Mouse (Mus musculus) olfactory bulb, adult 2 months (tissue): ENCODE results near the gene S100a4.

ENCODE experiments used
- CTCF ChIP-seq: fragments of 200-500 bp; IDR thresholded peaks from 2 replicates; pipeline ENCODE4 v1.5.1; 2012; ENCODE audit warnings: low read depth, mild to moderate bottlenecking, low read length, moderate library complexity; ENCODE audit not compliant: insufficient read depth
- POLR2A ChIP-seq: fragments of 200-500 bp; IDR thresholded peaks from 2 replicates; pipeline ENCODE4 v1.6.1; 2012; ENCODE audit warnings: mild to moderate bottlenecking, low read depth, low read length, moderate library complexity; ENCODE audit not compliant: insufficient read depth

DNA sequence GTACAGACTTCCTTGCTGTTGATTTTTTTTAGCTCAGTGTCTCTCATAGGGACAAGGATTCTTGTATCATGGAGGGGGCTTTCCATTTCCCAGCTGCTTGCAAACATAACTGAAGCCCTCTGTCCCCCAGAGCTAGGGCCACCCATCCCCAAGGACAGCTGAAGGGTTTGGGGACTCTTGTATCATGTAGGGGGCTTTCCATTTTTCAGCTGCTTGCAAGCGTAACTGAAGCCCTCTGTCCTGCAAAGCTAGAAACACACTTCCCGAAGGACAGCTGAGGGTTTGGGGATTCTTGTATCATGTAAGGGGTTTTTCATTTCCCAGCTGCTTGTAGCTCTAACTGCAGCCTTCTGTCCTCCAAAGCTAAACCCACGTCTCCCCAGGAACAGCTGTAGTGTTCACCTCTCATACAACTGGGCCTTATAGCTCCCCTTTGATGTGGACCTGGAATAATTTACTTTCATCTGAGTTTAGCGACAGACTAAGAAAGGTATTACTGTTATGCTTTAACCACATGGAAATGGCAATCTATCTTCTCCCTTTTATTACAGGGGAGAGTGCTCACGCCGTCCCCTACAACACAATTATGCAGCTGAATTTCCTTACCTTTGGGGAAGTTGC, 43.5 kb upstream of the S100a4 start, which contains the start of gene S100a3:
- TF ChIP-seq POLR2A (no peak), CTCF (no peak)
